Mouse (Mus musculus) embryonic fibroblast, embryonic 13.5 days (primary cell): ENCODE results near the gene Slc1a7.
A peak's percentile ranks its signal among the peaks of the same experiment; 100 is the strongest.

Experiments used
- CTCF ChIP-seq: IDR thresholded peaks from 2 replicates; pipeline ENCODE4 v1.5.1; 2011; ENCODE audit warnings: mild to moderate bottlenecking, control low read depth, low read length, moderate library complexity, borderline replicate concordance; ENCODE audit not compliant: insufficient read depth
- POLR2A ChIP-seq: IDR thresholded peaks from 2 replicates; pipeline ENCODE4 v1.6.1; 2011; ENCODE audit warnings: low read depth, mild to moderate bottlenecking, control low read depth, low read length, moderate library complexity

DNA sequence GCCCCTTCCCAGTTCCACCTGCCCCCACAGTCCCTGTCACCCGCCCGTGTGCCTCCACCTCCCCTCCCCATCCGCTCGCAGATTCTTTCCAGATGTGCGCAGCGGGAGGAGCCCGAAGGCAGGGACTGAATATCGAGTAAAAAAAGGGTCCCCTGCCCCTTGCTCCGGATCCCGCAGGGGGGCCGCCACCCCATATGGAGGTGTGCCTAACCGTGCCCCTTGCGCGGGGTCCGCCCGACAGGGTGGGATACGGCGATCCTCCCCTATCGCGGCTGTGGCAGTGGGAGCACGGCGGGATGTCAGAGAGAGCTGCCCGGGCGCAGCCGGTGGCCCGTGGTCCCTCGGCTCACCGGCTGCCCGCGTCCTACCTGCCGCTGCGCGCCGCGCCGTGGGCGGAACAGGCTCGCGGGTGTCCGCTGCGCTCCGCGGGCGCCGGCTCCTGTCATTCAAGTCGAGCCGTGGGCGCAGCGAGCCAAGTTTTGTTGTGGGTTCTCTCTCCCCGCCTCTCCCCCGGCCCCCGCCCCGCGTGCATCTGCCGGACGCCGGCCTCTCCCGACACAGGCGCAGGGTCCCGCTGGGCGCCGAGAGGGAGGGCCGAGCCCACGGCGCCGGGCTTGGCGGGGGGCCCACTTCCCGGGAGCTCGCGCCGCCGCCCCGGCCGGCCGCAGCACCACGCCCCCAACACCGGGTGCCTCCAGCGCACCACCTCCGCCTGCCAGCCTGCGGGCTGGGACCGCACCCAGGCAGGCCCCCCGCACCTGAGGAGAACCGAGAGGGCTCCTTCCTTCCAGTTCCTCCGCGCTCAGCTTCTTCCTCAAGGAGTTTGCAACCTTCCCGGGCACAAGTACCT is 63.6 kb downstream of the Slc1a7 start:
- TF ChIP-seq CTCF (no peak), POLR2A (0 out of 2 replicates have a peak, but pooled peaks have one; percentile 26)
